Mouse (Mus musculus) ES-Bruce4 (cell line): ENCODE results near the gene Olfr288. TPM values are rescaled to one million over a fixed set of nuclear protein-coding genes. Genes with fewer than 3 reads are reported as not detected.

Experiments
- H3K27ac ChIP-seq: 2 replicates; pipeline ENCODE4 v1.5.1; 2012; ENCODE audit warnings: low read length, inconsistent platforms; ENCODE audit not compliant: insufficient read depth
- H3K27me3 ChIP-seq: 2 replicates; pipeline ENCODE4 v1.6.1; 2012; ENCODE audit warnings: mild to moderate bottlenecking, low read length, inconsistent platforms; ENCODE audit not compliant: control insufficient read depth, poor library complexity, insufficient read depth, severe bottlenecking
- H3K36me3 ChIP-seq: 2 replicates; pipeline ENCODE4 v1.6.1; 2012; ENCODE audit warnings: inconsistent platforms, mild to moderate bottlenecking, low read length, moderate library complexity; ENCODE audit not compliant: control insufficient read depth, poor library complexity, insufficient read depth, severe bottlenecking
- H3K4me1 ChIP-seq: one replicate; pipeline ENCODE4 v1.8.1; 2011; ENCODE audit warnings: low read length; ENCODE audit not compliant: control insufficient read depth, insufficient read depth
- H3K4me3 ChIP-seq: 2 replicates; pipeline ENCODE4 v1.5.1; 2011; ENCODE audit warnings: low read depth, mild to moderate bottlenecking, low read length
- H3K9ac ChIP-seq: 2 replicates; pipeline ENCODE4 v1.6.1; 2012; ENCODE audit warnings: low read depth, mild to moderate bottlenecking, inconsistent platforms; ENCODE audit not compliant: poor library complexity, severe bottlenecking
- H3K9me3 ChIP-seq: replicated peaks from 2 replicates; pipeline ENCODE4 v1.6.1; 2012; ENCODE audit warnings: mild to moderate bottlenecking, low read length, inconsistent platforms; ENCODE audit not compliant: control insufficient read depth, poor library complexity, insufficient read depth, severe bottlenecking
- CTCF ChIP-seq: IDR thresholded peaks from one replicate; pipeline ENCODE4 v1.8.1; 2011; ENCODE audit warnings: low read depth, low read length
- EP300 ChIP-seq: IDR thresholded peaks from 2 replicates; pipeline ENCODE4 v1.6.1; 2011; ENCODE audit warnings: low read depth, low read length; ENCODE audit not compliant: insufficient read depth
- POLR2A ChIP-seq: IDR thresholded peaks from one replicate; pipeline ENCODE4 v1.8.1; 2011; ENCODE audit warnings: low read length; ENCODE audit not compliant: insufficient read depth
- polyA plus RNA-seq: library from polyadenylated mRNA; stranded (reverse); fragments of >200 nt; gene quantifications from 2 replicates; pipeline ENCODE4 v1.2.4, GENCODE M21; 2011; ENCODE audit warnings: low read depth; ENCODE audit not compliant: missing spikeins, insufficient read depth, insufficient read length

The Olfr288 gene
- polyA plus RNA-seq, 1 experiment: not detected

GRCm38 (mm10) chr15:98142515-98142914 lies 52.8 kb downstream of the Olfr288 start:
- H3K9me3 ChIP-seq: no peaks in the 10 kb centered on the region
- H3K4me3 ChIP-seq: no peak overlapping the region
- no peak overlapping the region for H3K9ac ChIP-seq
- no peaks in the 10 kb centered on the region for H3K4me1 ChIP-seq
- TF ChIP-seq CTCF (no peak), EP300 (no peak), POLR2A (no peak)
- H3K36me3 ChIP-seq: peaks cover 9% of the 10 kb centered on the region
- H3K27me3 ChIP-seq: no peaks in the 10 kb centered on the region
- H3K27ac ChIP-seq: no peak overlapping the region

GRCm38 (mm10) chr15:98140809-98141208 lies 54.5 kb downstream of the Olfr288 start:
- H3K4me3 ChIP-seq: no peak overlapping the region
- TF ChIP-seq EP300 (no peak), POLR2A (no peak), CTCF (no peak)
- H3K36me3 ChIP-seq: peaks cover 9% of the 10 kb centered on the region
- H3K9ac ChIP-seq: no peak overlapping the region
- no peaks in the 10 kb centered on the region for H3K27me3 ChIP-seq
- no peaks in the 10 kb centered on the region for H3K4me1 ChIP-seq
- no peaks in the 10 kb centered on the region for H3K9me3 ChIP-seq
- H3K27ac ChIP-seq: no peak overlapping the region

GRCm38 (mm10) chr15:98139763-98140162 lies 55.6 kb downstream of the Olfr288 start:
- H3K27ac ChIP-seq: no peak overlapping the region
- peaks cover 13% of the 10 kb centered on the region for H3K36me3 ChIP-seq
- TF ChIP-seq CTCF (no peak), POLR2A (no peak), EP300 (no peak)
- no peaks in the 10 kb centered on the region for H3K27me3 ChIP-seq
- H3K4me3 ChIP-seq: no peak overlapping the region
- H3K4me1 ChIP-seq: no peaks in the 10 kb centered on the region
- no peaks in the 10 kb centered on the region for H3K9me3 ChIP-seq
- no peak overlapping the region for H3K9ac ChIP-seq

- Histone ChIP-seq H3K36me3 (peaks cover 13% of the 10 kb centered on the region), H3K4me1 (no peaks in the 10 kb centered on the region), H3K4me3 (no peak overlapping the region), H3K9me3 (no peaks in the 10 kb centered on the region), H3K9ac (no peak overlapping the region), H3K27ac (no peak overlapping the region), H3K27me3 (no peaks in the 10 kb centered on the region)
- no peak for TF ChIP-seq EP300
- TF ChIP-seq CTCF: no peak
- no peak for TF ChIP-seq POLR2A
These were observed 58.5 kb downstream of the Olfr288 start for GRCm38 (mm10) chr15:98136871-98137270.

Other genes with a start within 250 kb of the Olfr288 start
- 48.5 and 49.2 TPM in 2 replicates for gene Tmem106c, start 231.3 kb downstream of the Olfr288 start, polyA plus RNA-seq
- gene Col2a1, start 190.8 kb downstream of the Olfr288 start, polyA plus RNA-seq: 12.9 and 13.1 TPM in 2 replicates
- 39.8 and 42.8 TPM in 2 replicates for gene Pfkm, start 103.0 kb downstream of the Olfr288 start, polyA plus RNA-seq
- 69.2 and 70.6 TPM in 2 replicates for gene Senp1, start 101.8 kb downstream of the Olfr288 start, polyA plus RNA-seq
- 34.7 and 34.9 TPM in 2 replicates for gene Asb8, start 29.9 kb downstream of the Olfr288 start, polyA plus RNA-seq
- 0.81 and 1.8 TPM in 2 replicates for gene Ccdc184, start 28.4 kb downstream of the Olfr288 start, polyA plus RNA-seq
- gene Gm44579, start 25.4 kb upstream of the Olfr288 start, polyA plus RNA-seq: not detected in 2 replicates
- not detected in 2 replicates for gene Olfr287, start 25.5 kb upstream of the Olfr288 start, polyA plus RNA-seq
- not detected in 2 replicates for gene Olfr286, start 38.9 kb upstream of the Olfr288 start, polyA plus RNA-seq
- not detected in 2 replicates for gene H1fnt, start 61.8 kb upstream of the Olfr288 start, polyA plus RNA-seq
- gene Zfp641, start 100.6 kb upstream of the Olfr288 start, polyA plus RNA-seq: 0.18 and 0.52 TPM in 2 replicates
- gene Olfr285, start 121.8 kb upstream of the Olfr288 start, polyA plus RNA-seq: not detected in 2 replicates
- not detected in 2 replicates for gene Olfr284, start 145.4 kb upstream of the Olfr288 start, polyA plus RNA-seq
- not detected in 2 replicates for gene Olfr283, start 185.4 kb upstream of the Olfr288 start, polyA plus RNA-seq
- gene Olfr282, start 235.7 kb upstream of the Olfr288 start, polyA plus RNA-seq: not detected in 2 replicates